Mouse (Mus musculus): ENCODE measurements around the gene Fbh1.

DNA sequence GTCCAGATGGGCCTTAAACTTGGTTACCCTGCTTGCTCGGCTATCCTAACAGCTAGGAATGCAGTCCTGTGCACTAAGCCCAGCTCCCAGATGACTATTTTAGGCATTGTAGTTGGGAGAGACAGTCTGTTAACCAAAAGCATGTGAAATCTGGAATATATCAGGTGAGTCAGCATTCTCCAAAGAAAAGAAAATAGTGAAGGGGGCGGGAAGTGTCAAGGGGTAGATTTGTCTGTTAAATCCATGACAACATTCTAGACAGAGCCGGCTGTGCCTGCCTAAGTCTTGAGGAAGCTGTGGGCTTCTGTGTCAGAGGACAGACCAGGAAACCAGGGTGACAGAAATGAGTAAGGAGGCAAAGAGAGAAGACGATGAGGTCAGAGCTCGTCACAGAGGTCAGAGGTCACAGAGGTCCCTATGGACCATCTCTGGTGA is 20.6 kb upstream of the Fbh1 start:
- no peak for TF ChIP-seq CTCF (IDR thresholded peaks at IDR 0.05; ENCODE audit: borderline replicate concordance, control insufficient read depth, extremely low read depth, insufficient read depth, low read length, poor library complexity)
- no peak for TF ChIP-seq POLR2A (IDR thresholded peaks at IDR 0.05; ENCODE audit: control insufficient read depth, extremely low read depth, insufficient read depth, low read length, poor library complexity)

All from thymus, adult 2 months (tissue).